Mouse (Mus musculus): Measurements from ENCODE around the gene Zfp715. TPM values are rescaled to one million over a fixed set of nuclear protein-coding genes. Genes with fewer than 3 reads are reported as not detected.
"Not testable (repeated sequence)": the region's sequence is repeated elsewhere in the genome, so short reads cannot be mapped to it uniquely, and the experiment has no call there.

The Zfp715 gene
- total RNA-seq, 1 experiment from 2014 or later: 22.4 TPM

GRCm38 (mm10) chr7:43291524-43291923, 21.6 kb downstream of the Zfp715 start:
- no peak for DNase-seq

GRCm38 (mm10) chr7:43282859-43283595, 30.1 kb downstream of the Zfp715 start:
- peak; percentile 77 for DNase-seq

GRCm38 (mm10) chr7:43282459-43282858, 30.6 kb downstream of the Zfp715 start:
- no peak for DNase-seq

GRCm38 (mm10) chr7:43277401-43277800, 35.7 kb downstream of the Zfp715 start:
- no peak for DNase-seq

- not testable (repeated sequence) for DNase-seq
These were observed 36.9 kb downstream of the Zfp715 start for GRCm38 (mm10) chr7:43276178-43276577.

GRCm38 (mm10) chr7:43273476-43273875, 39.6 kb downstream of the Zfp715 start:
- DNase-seq: no peak

GRCm38 (mm10) chr7:43267359-43267758, 45.7 kb downstream of the Zfp715 start:
- DNase-seq: not testable (repeated sequence)

- DNase-seq: no peak
These were observed 59.6 kb downstream of the Zfp715 start for GRCm38 (mm10) chr7:43253540-43253939.

- not testable (repeated sequence) for DNase-seq
These were observed 62.4 kb downstream of the Zfp715 start for GRCm38 (mm10) chr7:43250718-43251117.

Other genes with a start within 250 kb of the Zfp715 start
- not detected in 2 replicates for gene Zfp936, start 199.1 kb downstream of the Zfp715 start, total RNA-seq (2021)
- not detected in 2 replicates for gene Siglecf, start 38.0 kb upstream of the Zfp715 start, total RNA-seq (2021)
- 0.09 and 1.00 TPM in 2 replicates for gene Siglecg, start 94.9 kb upstream of the Zfp715 start, total RNA-seq (2021)
- gene Lim2, start 114.4 kb upstream of the Zfp715 start, total RNA-seq (2021): not detected in 2 replicates
- 0.46 TPM in 1 of 2 replicates, not detected in the other for gene Nkg7, start 123.8 kb upstream of the Zfp715 start, total RNA-seq (2021)
- not detected in 2 replicates for gene Cldnd2, start 127.5 kb upstream of the Zfp715 start, total RNA-seq (2021)
- 373 and 390 TPM in 2 replicates for gene Etfb, start 130.8 kb upstream of the Zfp715 start, total RNA-seq (2021)
- 1.5 TPM in 1 of 2 replicates, not detected in the other for gene Gm45233, start 130.8 kb upstream of the Zfp715 start, total RNA-seq (2021)
- gene Vsig10l, start 149.9 kb upstream of the Zfp715 start, total RNA-seq (2021): 3.6 and 4.6 TPM in 2 replicates
- gene Iglon5, start 176.8 kb upstream of the Zfp715 start, total RNA-seq (2021): 1.3 and 2.1 TPM in 2 replicates
- not detected in 2 replicates for gene 4931406B18Rik, start 192.6 kb upstream of the Zfp715 start, total RNA-seq (2021)
- 1.2 and 2.4 TPM in 2 replicates for gene Cd33, start 231.1 kb upstream of the Zfp715 start, total RNA-seq (2021)
- gene Zfp658, start 249.0 kb upstream of the Zfp715 start, total RNA-seq (2021): 2.8 and 3.1 TPM in 2 replicates